Mouse (Mus musculus): Measurements from ENCODE around the gene 1700010I14Rik.

DNA sequence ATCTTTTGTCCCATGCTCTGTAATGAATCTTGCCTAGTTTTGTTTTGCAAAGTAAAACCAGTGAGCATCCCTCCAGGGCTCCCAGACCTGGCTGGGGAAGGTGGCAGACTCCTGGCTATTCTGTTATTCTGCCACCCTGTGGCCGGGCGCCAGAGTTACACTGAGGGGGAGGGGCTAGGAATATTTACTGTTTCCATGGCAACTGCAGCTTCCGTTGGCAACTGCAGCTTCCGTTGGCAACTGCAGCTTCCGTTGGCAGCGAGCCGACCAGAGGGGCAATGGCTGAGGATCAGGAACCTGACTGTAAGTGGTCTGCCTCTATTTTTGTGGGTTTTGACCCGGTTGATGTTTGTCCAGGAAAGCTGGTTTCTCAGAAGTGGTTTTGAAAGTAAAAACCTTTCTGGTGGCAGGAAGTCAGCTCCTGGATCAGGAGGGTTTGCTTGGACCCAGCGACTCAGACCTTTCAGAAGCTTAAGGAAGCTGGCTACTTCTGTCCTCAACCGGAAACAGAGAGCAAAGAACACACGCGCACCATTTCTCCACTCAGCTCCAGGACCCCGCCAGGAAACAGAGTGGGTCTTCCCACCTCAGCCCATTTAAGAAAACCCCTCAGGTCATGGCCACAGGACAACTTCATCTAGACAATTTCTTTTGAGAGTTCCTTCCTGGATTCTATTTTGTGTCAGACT is at the start of gene 1700010I14Rik:
- TF ChIP-seq CTCF (IDR thresholded peaks at IDR 0.05; ENCODE audit: low read depth) (peak; percentile 69), EP300 (IDR thresholded peaks at IDR 0.05; ENCODE audit: low read depth) (no peak)

Measured in liver, embryonic 14.5 days (tissue).